Mouse (Mus musculus) heart, postnatal 0 days (tissue): Measurements from ENCODE around the gene Foxd4.

Source experiments
- CTCF ChIP-seq: IDR thresholded peaks from 2 replicates; pipeline ENCODE4 v1.5.1; 2016; ENCODE audit warnings: antibody characterized with exemption, control low read depth, low read depth
- EP300 ChIP-seq: IDR thresholded peaks from 2 replicates; pipeline ENCODE4 v1.6.1; 2016; ENCODE audit warnings: antibody characterized with exemption, low read depth

DNA sequence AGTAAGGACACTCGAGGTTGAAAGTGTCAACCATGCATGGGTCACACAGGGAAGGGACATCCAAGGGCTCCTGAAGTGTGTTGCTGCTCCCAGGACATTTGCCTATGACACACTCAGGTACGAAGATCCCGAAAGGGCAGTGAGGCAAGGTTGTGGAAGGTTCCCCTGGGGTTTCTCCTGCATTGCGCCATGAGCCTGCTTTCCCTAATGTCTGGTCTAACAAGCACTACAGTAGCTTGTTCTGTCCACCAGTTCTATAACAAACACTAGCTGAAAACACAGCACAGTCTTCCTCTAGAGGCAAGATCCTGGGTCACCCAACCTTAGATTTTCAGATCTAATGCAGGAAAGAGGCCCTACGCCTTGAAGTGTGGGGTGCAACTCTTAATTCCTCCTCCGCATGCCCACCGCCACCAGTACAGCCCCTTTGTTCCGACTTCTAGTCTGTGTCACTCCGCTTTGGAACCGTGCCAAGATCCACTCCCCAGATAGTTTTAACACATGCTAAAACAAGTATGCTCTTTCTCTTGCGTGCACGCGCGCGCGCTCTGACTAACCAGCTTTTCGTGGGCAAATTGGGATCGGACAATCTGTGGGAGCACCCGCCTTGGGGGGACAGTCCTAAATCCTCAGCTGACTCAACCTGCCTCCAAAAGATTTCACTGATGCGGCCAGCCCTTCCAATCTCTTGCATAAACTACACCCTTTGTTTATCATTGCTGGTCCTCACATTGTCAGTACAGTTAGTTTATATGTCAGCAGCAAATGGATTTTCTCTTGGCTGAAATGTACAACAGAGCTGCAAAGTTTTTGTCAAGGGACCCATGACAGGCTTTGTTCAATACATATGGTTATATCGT is 49.3 kb downstream of the Foxd4 start:
- TF ChIP-seq CTCF (no peak), EP300 (no peak)
